Mouse (Mus musculus): Measurements from ENCODE around the gene Zmym1. TPM values are rescaled to one million over a fixed set of nuclear protein-coding genes. Genes with fewer than 3 reads are reported as not detected.

Gene Zmym1
- total and polyA plus RNA-seq, 2 experiments from 2014 or later: 14.9 to 16.2 TPM

Other genes starting within 250 kb of the Zmym1 start
- gene Zmym4, start 93.0 kb downstream of the Zmym1 start, total RNA-seq (2014; rRNA removed): 61.7 and 68.7 TPM in 2 replicates
- gene Zmym4, start 93.0 kb downstream of the Zmym1 start, polyA plus RNA-seq (2015; fragmentation: Nextera tagmentation; extraction: Ambion mirVana): 11.7 and 17.3 TPM in 2 replicates
- gene Sfpq, start 39.8 kb downstream of the Zmym1 start, total RNA-seq (2014; rRNA removed): 249 and 284 TPM in 2 replicates
- gene Sfpq, start 39.8 kb downstream of the Zmym1 start, polyA plus RNA-seq (2015; fragmentation: Nextera tagmentation; extraction: Ambion mirVana): 57.9 and 71.1 TPM in 2 replicates
- gene Zmym6, start 16.2 kb upstream of the Zmym1 start, total RNA-seq (2014; rRNA removed): 26.9 and 46.3 TPM in 2 replicates
- 9.6 and 17.1 TPM in 2 replicates for gene Zmym6, start 16.2 kb upstream of the Zmym1 start, polyA plus RNA-seq (2015; fragmentation: Nextera tagmentation; extraction: Ambion mirVana)
- gene Tmem35b, start 62.5 kb upstream of the Zmym1 start, total RNA-seq (2014; rRNA removed): 6.0 and 7.8 TPM in 2 replicates
- gene Tmem35b, start 62.5 kb upstream of the Zmym1 start, polyA plus RNA-seq (2015; fragmentation: Nextera tagmentation; extraction: Ambion mirVana): 9.5 and 10.8 TPM in 2 replicates
- 66.9 and 85.5 TPM in 2 replicates for gene Dlgap3, start 108.1 kb upstream of the Zmym1 start, total RNA-seq (2014; rRNA removed)
- gene Dlgap3, start 108.1 kb upstream of the Zmym1 start, polyA plus RNA-seq (2015; fragmentation: Nextera tagmentation; extraction: Ambion mirVana): 23.1 and 28.0 TPM in 2 replicates
- 30.2 and 43.8 TPM in 2 replicates for gene Smim12, start 182.6 kb upstream of the Zmym1 start, total RNA-seq (2014; rRNA removed)
- gene Smim12, start 182.6 kb upstream of the Zmym1 start, polyA plus RNA-seq (2015; fragmentation: Nextera tagmentation; extraction: Ambion mirVana): 61.4 and 64.8 TPM in 2 replicates

Data from forebrain, postnatal 0 days (tissue).